Mouse (Mus musculus) intestine, postnatal 0 days (tissue): Measurements from ENCODE around the gene Cask. TPM values are rescaled to one million over a fixed set of nuclear protein-coding genes. Genes with fewer than 3 reads are reported as not detected.

ENCODE experiments used
- ATAC-seq: fragments of 200-750 bp; cut with Nextera tagmentation; 2 replicates; pipeline ENCODE4 v1.8.0; 2017; ENCODE audit warnings: mild to moderate bottlenecking, moderate TSS enrichment, moderate library complexity
- H3K27ac ChIP-seq: fragments of 300-500 bp; sonication (generic); 2 replicates; pipeline ENCODE4 v1.5.1; 2014; ENCODE audit warnings: mild to moderate bottlenecking, low read depth, low read length, moderate library complexity
- H3K27me3 ChIP-seq: fragments of 300-500 bp; sonication (generic); replicated peaks from 2 replicates; pipeline ENCODE4 v1.6.1; 2014; ENCODE audit warnings: low read length, mixed read lengths; ENCODE audit not compliant: control insufficient read depth, insufficient read depth
- H3K36me3 ChIP-seq: fragments of 300-500 bp; sonication (generic); 2 replicates; pipeline ENCODE4 v1.6.1; 2014; ENCODE audit warnings: mild to moderate bottlenecking, moderate library complexity; ENCODE audit not compliant: control insufficient read depth, insufficient read depth
- H3K4me1 ChIP-seq: fragments of 300-500 bp; sonication (generic); replicated peaks from 2 replicates; pipeline ENCODE4 v1.6.1; 2014; ENCODE audit warnings: antibody characterized with exemption, low read length, mixed read lengths; ENCODE audit not compliant: control insufficient read depth, insufficient read depth
- H3K4me2 ChIP-seq: fragments of 300-500 bp; sonication (generic); replicated peaks from 2 replicates; pipeline ENCODE4 v1.6.1; 2014; ENCODE audit warnings: low read depth, mild to moderate bottlenecking, moderate library complexity
- H3K4me3 ChIP-seq: fragments of 300-500 bp; sonication (generic); 2 replicates; pipeline ENCODE4 v1.5.1; 2014; ENCODE audit warnings: low read depth, low read length
- H3K9ac ChIP-seq: fragments of 300-500 bp; sonication (generic); 2 replicates; pipeline ENCODE4 v1.6.1; 2014; ENCODE audit warnings: mild to moderate bottlenecking, low read depth, low read length
- H3K9me3 ChIP-seq: fragments of 300-500 bp; sonication (generic); 2 replicates; pipeline ENCODE4 v1.6.1; 2016; ENCODE audit warnings: mixed run types; ENCODE audit not compliant: control insufficient read depth
- CTCF ChIP-seq: sonication (generic); IDR thresholded peaks from 2 replicates; pipeline ENCODE4 v1.5.1; 2016; ENCODE audit warnings: low read depth, mild to moderate bottlenecking, control low read depth, antibody characterized with exemption, moderate library complexity
- WGBS: fragments of 180-500 bp; shearing (Covaris S2); extraction: QIAGEN DNeasy Blood & Tissue Kit; methylation state at CpG from one replicate; pipeline ENCODE4 v1.1.7; 2014; 5-methylcytosine and 5-hydroxymethylcytosine counted together
- microRNA-seq: library from miRNA; unstranded; fragments of <30 nt; microRNA quantifications from one replicate; pipeline ENCODE4, GENCODE M21; 2016
- polyA plus RNA-seq: library from polyadenylated mRNA; unstranded; fragments of >200 nt; fragmentation: Nextera tagmentation; extraction: Ambion mirVana; gene quantifications from 2 replicates; pipeline ENCODE4 v1.2.1, GENCODE M21; 2015

Gene Cask
- polyA plus RNA-seq, 1 experiment from 2014 or later, result 9.0 TPM

DNA sequence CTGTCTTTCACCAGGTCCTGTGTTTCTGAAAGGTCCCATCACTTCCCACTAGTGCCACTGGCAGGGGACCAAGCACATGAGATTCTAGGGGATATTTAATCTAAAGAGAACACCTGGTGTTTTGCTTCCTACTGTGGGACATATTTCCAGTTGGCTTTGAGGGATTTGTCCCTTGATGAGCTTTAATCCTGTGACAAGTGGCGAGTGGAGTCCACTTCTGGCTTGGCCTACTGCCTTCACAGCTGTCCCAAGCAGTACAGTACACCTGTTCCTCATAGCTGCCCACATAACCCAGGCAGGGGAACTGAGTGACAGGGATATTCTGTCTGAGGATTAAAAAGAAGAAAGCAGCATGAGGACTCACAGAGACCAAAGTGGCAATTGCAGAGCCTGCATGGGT, 375.8 kb downstream of the Cask start:
- H3K9me3 ChIP-seq, result no peaks in the 10 kb centered on the region
- H3K27me3 ChIP-seq, result no peaks in the 10 kb centered on the region
- H3K4me2 ChIP-seq, result no peak overlapping the region
- no peak overlapping the region for H3K4me3 ChIP-seq
- H3K9ac ChIP-seq, result no peak overlapping the region
- no peaks in the 10 kb centered on the region for H3K4me1 ChIP-seq
- WGBS, result 74% methylated on average over 1 of the region's 1 CpGs
- no peaks in the 10 kb centered on the region for H3K36me3 ChIP-seq
- no peak for TF ChIP-seq CTCF
- no peak overlapping the region for H3K27ac ChIP-seq
- no peak for ATAC-seq

DNA sequence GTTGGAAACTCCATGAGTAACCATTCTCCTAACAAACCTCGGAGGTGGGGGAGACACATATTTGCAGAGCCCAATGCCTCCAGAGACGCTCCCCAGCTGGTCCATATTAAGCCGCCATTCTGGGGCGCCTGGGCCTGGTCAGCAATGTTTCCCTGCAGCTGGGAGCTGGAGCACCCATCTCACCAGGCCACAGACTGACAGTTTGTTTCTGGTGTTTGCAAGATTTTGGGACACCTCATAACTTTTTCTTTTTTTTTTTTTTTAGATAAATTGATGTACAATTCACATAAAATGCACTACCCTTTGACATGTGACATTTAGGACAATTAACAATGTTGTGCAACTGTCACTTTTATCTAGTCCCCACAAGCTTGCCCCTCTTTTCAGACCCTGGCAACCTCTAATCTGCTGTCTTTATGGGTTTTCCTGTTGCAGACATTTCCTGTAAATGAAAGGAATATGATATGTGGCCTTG, 378.4 kb downstream of the Cask start:
- no peak overlapping the region for H3K4me3 ChIP-seq
- H3K36me3 ChIP-seq, result no peaks in the 10 kb centered on the region
- 70% methylated on average over 4 of the region's 4 CpGs for WGBS
- no peak overlapping the region for H3K9ac ChIP-seq
- no peak for TF ChIP-seq CTCF
- no peak overlapping the region for H3K4me2 ChIP-seq
- H3K27ac ChIP-seq, result no peak overlapping the region
- no peaks in the 10 kb centered on the region for H3K9me3 ChIP-seq
- H3K4me1 ChIP-seq, result no peaks in the 10 kb centered on the region
- no peak for ATAC-seq
- no peaks in the 10 kb centered on the region for H3K27me3 ChIP-seq

DNA sequence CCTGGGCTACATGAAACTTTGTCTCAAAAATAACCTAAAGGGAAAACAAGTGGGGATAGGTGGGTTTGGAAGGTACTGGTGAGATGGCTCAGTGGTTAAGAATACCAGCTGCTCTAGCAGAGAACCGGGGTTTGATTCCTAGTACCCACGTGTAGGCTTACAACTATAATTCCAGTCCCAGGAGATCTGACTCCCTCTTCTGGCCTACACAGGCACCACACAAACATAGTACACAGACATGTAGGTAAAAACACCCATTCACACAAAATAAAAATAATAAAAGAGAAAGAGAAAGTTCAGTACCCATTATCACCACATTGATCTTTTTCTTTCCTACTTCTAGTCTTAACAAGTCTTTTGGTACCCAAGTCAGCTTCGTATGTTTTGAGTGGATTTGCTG, 379.2 kb downstream of the Cask start:
- no peak for TF ChIP-seq CTCF
- no peak overlapping the region for H3K4me2 ChIP-seq
- H3K9me3 ChIP-seq, result no peaks in the 10 kb centered on the region
- WGBS, result 83% methylated on average over 3 of the region's 3 CpGs
- no peak overlapping the region for H3K4me3 ChIP-seq
- no peak overlapping the region for H3K27ac ChIP-seq
- ATAC-seq, result no peak
- H3K36me3 ChIP-seq, result no peaks in the 10 kb centered on the region
- no peaks in the 10 kb centered on the region for H3K27me3 ChIP-seq
- H3K4me1 ChIP-seq, result no peaks in the 10 kb centered on the region
- no peak overlapping the region for H3K9ac ChIP-seq

DNA sequence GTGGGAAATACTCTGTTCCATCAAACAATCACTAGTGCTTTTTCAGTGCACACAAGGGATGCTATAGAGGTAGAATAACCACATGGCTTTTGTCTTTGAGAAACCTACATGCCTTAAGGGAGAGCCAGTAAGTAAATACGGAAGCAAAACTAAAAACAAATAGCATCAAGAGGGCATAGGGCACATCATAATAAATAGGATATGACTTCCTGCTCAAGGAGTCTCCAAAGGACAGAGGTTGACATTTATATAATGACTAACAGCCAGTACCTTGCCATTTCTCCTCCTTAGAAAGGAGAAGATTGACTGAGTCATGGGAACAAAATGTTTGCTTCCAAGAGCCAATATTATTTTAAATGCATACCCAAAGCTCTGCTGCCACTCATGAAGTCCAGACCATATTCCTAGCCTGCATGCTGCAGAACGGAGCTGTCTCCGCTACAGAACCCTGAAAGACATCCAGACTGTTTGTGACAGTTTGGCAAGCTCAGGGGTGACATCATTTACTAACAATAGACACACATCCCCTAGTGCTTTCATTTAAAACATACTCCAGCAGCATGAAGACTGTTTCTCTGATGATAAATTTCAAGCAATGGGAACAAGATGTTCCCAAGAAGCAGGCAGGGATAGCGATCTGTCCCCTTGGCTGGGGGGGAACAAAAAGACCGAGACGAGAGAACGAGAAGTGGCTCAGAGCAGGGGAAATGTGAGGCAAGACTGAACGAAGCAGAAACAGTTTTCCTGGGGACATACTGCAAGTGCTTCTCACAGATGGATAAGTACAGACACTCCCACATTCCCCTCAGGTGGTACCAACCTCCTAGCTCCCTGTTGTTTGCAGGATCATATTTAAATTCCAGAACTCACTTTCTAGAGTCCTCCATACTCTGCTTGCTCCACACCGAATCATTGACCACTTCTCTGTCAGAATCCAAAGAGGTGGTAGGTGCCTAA, 381.7 kb downstream of the Cask start:
- Histone ChIP-seq H3K27ac (peak overlapping the region; percentile 35; the same call in 1 of the 2 replicates), H3K9me3 (no peaks in the 10 kb centered on the region), H3K36me3 (no peaks in the 10 kb centered on the region), H3K4me1 (no peaks in the 10 kb centered on the region), H3K4me3 (no peak overlapping the region), H3K4me2 (no peak overlapping the region), H3K27me3 (no peaks in the 10 kb centered on the region), H3K9ac (no peak overlapping the region)
- TF ChIP-seq CTCF, result no peak
- ATAC-seq, result peak; percentile 79
- WGBS, result 59% methylated on average over 9 of the region's 9 CpGs

DNA sequence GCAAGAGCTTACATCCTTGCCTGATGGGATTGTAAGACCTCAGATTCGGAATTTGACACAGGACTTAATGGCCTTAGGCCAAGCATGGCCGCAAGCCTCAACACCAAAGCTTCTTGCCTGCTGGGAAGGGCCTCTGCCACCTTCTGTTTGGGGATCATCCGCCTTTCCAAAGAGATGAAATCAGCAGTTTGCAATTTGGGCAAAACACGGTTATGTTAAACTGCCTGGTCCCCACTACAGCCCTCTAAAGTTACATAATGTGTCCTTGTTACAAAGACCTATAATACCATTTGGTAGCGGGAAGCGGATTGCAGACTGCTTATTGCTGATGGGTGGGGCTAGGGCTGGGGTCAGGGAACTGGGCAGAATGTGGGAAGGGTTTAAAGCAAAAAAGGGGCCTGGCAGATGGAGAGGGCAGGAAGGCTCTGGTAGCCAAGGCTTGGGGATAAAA, 384.0 kb downstream of the Cask start:
- Histone ChIP-seq H3K9ac (no peak overlapping the region), H3K27ac (no peak overlapping the region), H3K4me2 (no peak overlapping the region), H3K9me3 (no peaks in the 10 kb centered on the region), H3K36me3 (no peaks in the 10 kb centered on the region), H3K4me1 (no peaks in the 10 kb centered on the region), H3K4me3 (no peak overlapping the region), H3K27me3 (no peaks in the 10 kb centered on the region)
- 63% methylated on average over 6 of the region's 6 CpGs for WGBS
- TF ChIP-seq CTCF, result no peak
- no peak for ATAC-seq

Small RNAs within 50 kb of the gene (microRNA-seq; reads per million reads assigned to microRNA genes)
- not detected for gene Gm25246

Other genes with a start within 250 kb of the Cask start
- gene Gpr34, start 219.3 kb downstream of the Cask start, polyA plus RNA-seq, result 1.4 TPM in 2 replicates
- gene Gpr82, start 190.0 kb downstream of the Cask start, polyA plus RNA-seq, result 0.04 and 0.17 TPM in 2 replicates